Mouse (Mus musculus): ENCODE data around the gene Slc35a1. TPM values are rescaled to one million over a fixed set of nuclear protein-coding genes. Genes with fewer than 3 reads are reported as not detected.

Gene Slc35a1
- polyA plus RNA-seq (2017; shearing (Covaris generic)), result 27.4 TPM

GRCm38 (mm10) chr4:34686874-34687567, at the start of gene Slc35a1:
Gene Slc35a1 (minus strand): TSS chr4:34687438.

GRCm38 (mm10) chr4:34729851-34730341, 42.7 kb upstream of the Slc35a1 start, which contains the start of gene Cfap206:
Gene Cfap206 (minus strand): TSS chr4:34730206.

GRCm38 (mm10) chr4:34614630-34615094, 72.6 kb downstream of the Slc35a1 start, which contains the start of the genes Orc3 and Rars2:
Gene Orc3 (minus strand): TSS chr4:34614944.
Gene Rars2 (plus strand): TSS chr4:34614957.

Other genes starting within 250 kb of the Slc35a1 start
- gene Akirin2, start 136.5 kb downstream of the Slc35a1 start, polyA plus RNA-seq (2017; shearing (Covaris generic)), result 83.1 TPM
- gene Orc3, start 72.5 kb downstream of the Slc35a1 start, polyA plus RNA-seq (2017; shearing (Covaris generic)), result 113 TPM
- 55.7 TPM for gene Rars2, start 72.5 kb downstream of the Slc35a1 start, polyA plus RNA-seq (2017; shearing (Covaris generic))
- not detected for gene Cfap206, start 42.8 kb upstream of the Slc35a1 start, polyA plus RNA-seq (2017; shearing (Covaris generic))
- not detected for gene Gm136, start 68.8 kb upstream of the Slc35a1 start, polyA plus RNA-seq (2017; shearing (Covaris generic))
- gene Smim8, start 91.0 kb upstream of the Slc35a1 start, polyA plus RNA-seq (2017; shearing (Covaris generic)), result 78.3 TPM
- gene Zfp292, start 195.5 kb upstream of the Slc35a1 start, polyA plus RNA-seq (2017; shearing (Covaris generic)), result 49.7 TPM
- gene Cga, start 206.3 kb upstream of the Slc35a1 start, polyA plus RNA-seq (2017; shearing (Covaris generic)), result not detected